Mouse (Mus musculus) liver, embryonic 12.5 days (tissue): ENCODE results near the gene Selenoi. TPM values are rescaled to one million over a fixed set of nuclear protein-coding genes. Genes with fewer than 3 reads are reported as not detected.
A peak's percentile ranks its signal among the peaks of the same experiment; 100 is the strongest.

Experiments
- ATAC-seq: fragments of 200-750 bp; cut with Nextera tagmentation; 2 replicates; pipeline ENCODE4 v1.8.0; 2017; ENCODE audit warnings: moderate number of reproducible peaks, mild to moderate bottlenecking, moderate library complexity
- H3K27ac ChIP-seq: fragments of 300-500 bp; sonication (generic); 2 replicates; pipeline ENCODE4 v1.5.1; 2016; ENCODE audit warnings: mild to moderate bottlenecking
- H3K27me3 ChIP-seq: fragments of 300-500 bp; sonication (generic); replicated peaks from 2 replicates; pipeline ENCODE4 v1.6.1; 2016; ENCODE audit warnings: mild to moderate bottlenecking, moderate library complexity
- H3K36me3 ChIP-seq: fragments of 300-500 bp; sonication (generic); 2 replicates; pipeline ENCODE4 v1.6.1; 2016; ENCODE audit warnings: mild to moderate bottlenecking, moderate library complexity
- H3K4me1 ChIP-seq: fragments of 300-500 bp; sonication (generic); 2 replicates; pipeline ENCODE4 v1.6.1; 2016
- H3K4me2 ChIP-seq: fragments of 300-500 bp; sonication (generic); 2 replicates; pipeline ENCODE4 v1.6.1; 2016; ENCODE audit warnings: mild to moderate bottlenecking, moderate library complexity
- H3K4me3 ChIP-seq: fragments of 300-500 bp; sonication (generic); 2 replicates; pipeline ENCODE4 v1.5.1; 2016; ENCODE audit warnings: mild to moderate bottlenecking, moderate library complexity
- H3K9ac ChIP-seq: fragments of 300-500 bp; sonication (generic); 2 replicates; pipeline ENCODE4 v1.6.1; 2016; ENCODE audit warnings: mild to moderate bottlenecking, moderate library complexity
- H3K9me3 ChIP-seq: fragments of 300-500 bp; sonication (generic); replicated peaks from 2 replicates; pipeline ENCODE4 v1.6.1; 2016; ENCODE audit warnings: mild to moderate bottlenecking, moderate library complexity
- WGBS: fragments of 180-500 bp; shearing (Covaris S2); methylation state at CpG from one replicate; pipeline ENCODE4 v1.1.7; 2016; ENCODE audit not compliant: insufficient replicate concordance; 5-methylcytosine and 5-hydroxymethylcytosine counted together
- polyA plus RNA-seq: library from polyadenylated mRNA; unstranded; fragments of >200 nt; fragmentation: Nextera tagmentation; extraction: Ambion mirVana; gene quantifications from 2 replicates; pipeline ENCODE4 v1.2.1, GENCODE M21; 2016

The Selenoi gene
- polyA plus RNA-seq, 1 experiment from 2014 or later: 22.0 TPM

DNA sequence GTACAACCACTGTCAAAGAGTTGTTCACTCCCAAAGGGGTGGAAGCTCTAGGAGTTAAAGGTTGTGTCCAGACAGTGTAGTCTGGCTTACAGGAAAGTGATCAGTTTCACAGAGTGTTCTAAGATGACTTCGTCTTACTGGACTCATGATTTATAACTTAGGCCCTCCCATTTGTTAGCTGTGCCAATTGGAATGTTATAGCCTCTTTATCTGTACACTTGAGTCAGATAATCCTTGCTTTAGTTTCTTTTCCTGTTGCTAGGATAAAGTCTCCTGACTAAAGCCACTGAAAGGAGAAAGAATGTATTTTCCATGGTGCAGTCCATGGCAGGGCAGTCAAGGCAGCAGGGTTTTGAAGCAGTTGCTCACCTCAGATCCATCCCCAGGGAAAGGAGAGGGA, 10.0 kb downstream of the Selenoi start:
- Histone ChIP-seq H3K36me3 (peaks cover 14% of the 10 kb centered on the region), H3K9ac (no peak overlapping the region), H3K4me3 (no peak overlapping the region), H3K9me3 (no peaks in the 10 kb centered on the region), H3K4me1 (peaks cover 65% of the 10 kb centered on the region), H3K27me3 (no peaks in the 10 kb centered on the region), H3K27ac (no peak overlapping the region), H3K4me2 (no peak overlapping the region)
- ATAC-seq: no peak
- 54% methylated on average over 1 of the region's 1 CpGs for WGBS

DNA sequence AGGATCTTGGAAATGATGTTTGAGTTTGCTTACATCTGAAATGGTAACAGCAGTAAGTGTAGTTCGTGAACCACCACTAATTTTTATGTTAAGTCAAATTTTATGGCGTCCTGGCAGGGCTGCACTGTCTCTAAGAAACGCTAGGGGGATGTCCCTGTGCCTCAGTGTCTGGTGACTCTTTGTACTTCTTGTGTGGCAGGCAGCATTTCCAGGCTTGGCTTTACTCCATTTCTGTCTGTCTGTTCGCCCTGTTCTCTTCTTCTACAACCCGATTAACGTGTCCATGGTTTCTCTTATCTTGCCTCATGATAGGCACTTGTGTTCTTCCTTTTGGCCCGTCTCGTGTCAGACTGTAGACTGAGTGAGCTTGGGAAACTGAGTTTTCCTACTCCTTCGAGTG, 11.4 kb downstream of the Selenoi start:
- peak overlapping the region; percentile 6; the same call in 1 of the 2 replicates for H3K4me2 ChIP-seq
- 36% methylated on average over 9 of the region's 9 CpGs for WGBS
- no peak for ATAC-seq

DNA sequence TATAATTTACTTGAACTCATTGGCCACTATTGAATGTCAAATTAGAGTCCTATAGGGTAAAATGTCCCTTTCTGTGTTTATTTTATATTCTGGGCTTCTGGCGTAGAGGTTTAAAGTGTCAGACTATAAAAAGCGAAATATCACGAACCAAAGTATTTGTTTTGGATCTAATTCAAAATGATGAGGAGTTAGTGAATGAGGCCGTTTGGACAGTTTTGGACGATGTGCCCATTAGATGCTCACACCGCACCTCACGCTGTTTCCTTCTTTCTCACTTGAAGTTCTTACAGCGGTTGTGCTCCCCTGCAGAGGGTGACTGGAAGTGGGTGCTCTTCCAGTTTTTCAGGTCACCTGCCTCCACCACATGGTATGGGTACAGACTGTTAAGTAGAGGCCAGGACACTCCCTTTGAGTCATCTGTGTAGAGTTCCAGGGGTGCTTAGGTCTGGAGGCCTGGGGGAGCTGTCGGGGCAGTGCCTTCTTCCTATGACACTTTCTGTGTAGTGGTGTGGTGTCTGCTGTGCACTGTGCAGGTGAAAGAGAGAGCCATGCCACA, 13.6 kb downstream of the Selenoi start:
- Histone ChIP-seq H3K4me1 (peaks cover 43% of the 10 kb centered on the region), H3K4me3 (no peak overlapping the region), H3K4me2 (no peak overlapping the region), H3K27me3 (no peaks in the 10 kb centered on the region), H3K9ac (no peak overlapping the region), H3K27ac (no peak overlapping the region), H3K36me3 (peaks cover 29% of the 10 kb centered on the region), H3K9me3 (no peaks in the 10 kb centered on the region)
- no peak for ATAC-seq
- WGBS: 84% methylated on average over 9 of the region's 9 CpGs

More for the DNA sequence above, 11.4 kb downstream of the Selenoi start:
- peaks cover 16% of the 10 kb centered on the region for H3K36me3 ChIP-seq
- H3K9ac ChIP-seq: no peak overlapping the region
- H3K4me1 ChIP-seq: peaks cover 54% of the 10 kb centered on the region
- no peaks in the 10 kb centered on the region for H3K27me3 ChIP-seq
- H3K4me3 ChIP-seq: no peak overlapping the region
- no peaks in the 10 kb centered on the region for H3K9me3 ChIP-seq
- H3K27ac ChIP-seq: no peak overlapping the region

DNA sequence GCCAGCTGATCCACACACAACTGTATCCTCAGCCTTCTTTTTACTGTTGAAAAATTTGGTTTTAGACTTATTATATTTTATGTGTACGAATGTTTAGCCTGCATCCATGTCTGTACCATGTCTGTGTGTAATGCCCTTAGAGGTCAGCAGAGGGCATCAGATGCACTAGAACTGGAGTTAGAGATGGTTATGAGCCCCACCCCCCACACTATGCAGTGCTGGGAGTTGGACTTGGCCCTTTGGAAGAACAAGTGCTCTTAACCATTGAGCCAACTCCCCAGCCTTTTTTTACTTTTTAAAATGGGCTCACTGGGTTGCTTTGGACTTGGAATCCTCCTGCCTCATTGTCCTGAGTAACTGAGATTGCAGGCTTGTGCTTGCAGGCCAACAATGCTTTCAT, 15.3 kb downstream of the Selenoi start:
- ATAC-seq: no peak
- H3K9me3 ChIP-seq: no peaks in the 10 kb centered on the region
- no peak overlapping the region for H3K27ac ChIP-seq
- H3K36me3 ChIP-seq: peaks cover 41% of the 10 kb centered on the region
- no peak overlapping the region for H3K4me3 ChIP-seq
- 94% methylated on average over 1 of the region's 1 CpGs for WGBS
- no peaks in the 10 kb centered on the region for H3K27me3 ChIP-seq
- H3K4me1 ChIP-seq: peaks cover 28% of the 10 kb centered on the region
- no peak overlapping the region for H3K9ac ChIP-seq
- no peak overlapping the region for H3K4me2 ChIP-seq

DNA sequence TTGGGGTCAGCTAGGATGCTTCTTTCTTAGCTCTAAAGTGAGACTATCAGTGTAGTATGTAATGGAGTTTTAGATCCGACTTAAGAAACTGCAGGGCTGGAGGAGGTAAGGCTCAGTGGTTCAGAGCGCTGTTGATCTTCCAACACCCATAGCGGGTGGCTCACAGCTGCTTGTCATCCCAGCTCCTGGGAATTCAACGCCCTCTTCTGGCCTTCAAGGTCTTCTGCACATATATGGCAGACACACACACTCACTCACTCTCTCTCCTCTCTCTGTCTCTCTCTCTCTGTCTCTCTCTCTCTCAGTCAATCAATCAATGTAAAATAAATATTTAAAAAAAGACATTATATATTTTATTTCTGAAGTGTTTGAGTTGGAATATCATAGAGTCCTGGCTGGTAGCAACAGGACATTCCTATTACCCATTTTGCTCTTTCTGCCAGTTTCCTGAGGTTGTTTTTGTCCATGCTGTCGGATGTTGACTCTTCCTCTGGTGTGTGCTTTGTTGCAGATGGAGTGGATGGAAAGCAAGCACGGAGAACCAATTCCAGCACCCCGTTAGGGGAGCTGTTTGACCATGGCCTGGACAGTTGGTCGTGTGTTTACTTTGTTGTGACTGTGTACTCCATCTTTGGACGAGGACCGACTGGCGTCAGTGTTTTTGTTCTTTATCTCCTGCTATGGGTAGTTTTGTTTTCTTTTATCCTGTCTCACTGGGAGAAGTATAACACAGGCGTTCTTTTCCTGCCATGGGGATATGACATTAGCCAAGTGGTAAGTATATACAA, 23.4 kb downstream of the Selenoi start:
- Histone ChIP-seq H3K4me3 (no peak overlapping the region), H3K4me1 (no peaks in the 10 kb centered on the region; the same call in 1 of the 2 replicates), H3K4me2 (no peak overlapping the region), H3K27me3 (no peaks in the 10 kb centered on the region), H3K36me3 (peaks cover 80% of the 10 kb centered on the region), H3K27ac (no peak overlapping the region), H3K9ac (no peak overlapping the region), H3K9me3 (no peaks in the 10 kb centered on the region)
- WGBS: 79% methylated on average over 12 of the region's 12 CpGs
- ATAC-seq: no peak

DNA sequence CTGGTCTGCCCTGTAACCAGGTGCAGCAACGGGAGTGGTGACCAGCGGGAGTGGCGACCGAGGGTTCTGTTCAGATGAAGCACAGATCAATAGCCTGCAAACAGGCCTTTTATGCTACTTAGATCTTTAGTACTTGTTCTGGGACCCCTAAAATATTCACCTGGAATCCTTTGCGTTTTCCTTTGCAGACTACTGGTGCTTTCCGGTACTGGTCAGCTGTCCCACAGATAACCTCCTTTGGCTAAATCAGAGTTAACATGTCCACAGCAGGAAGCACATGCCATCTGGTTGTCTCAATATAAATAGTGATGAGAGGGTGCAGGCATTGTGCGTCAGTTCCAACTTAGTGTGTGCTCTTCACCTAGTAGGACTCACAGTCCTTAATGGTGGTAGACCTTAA, 26.4 kb downstream of the Selenoi start:
- Histone ChIP-seq H3K4me2 (no peak overlapping the region), H3K27me3 (no peaks in the 10 kb centered on the region), H3K36me3 (peaks cover 85% of the 10 kb centered on the region), H3K9me3 (no peaks in the 10 kb centered on the region), H3K27ac (no peak overlapping the region), H3K4me3 (no peak overlapping the region), H3K9ac (no peak overlapping the region), H3K4me1 (no peaks in the 10 kb centered on the region; the same call in 1 of the 2 replicates)
- WGBS: 86% methylated on average over 7 of the region's 7 CpGs
- no peak for ATAC-seq

DNA sequence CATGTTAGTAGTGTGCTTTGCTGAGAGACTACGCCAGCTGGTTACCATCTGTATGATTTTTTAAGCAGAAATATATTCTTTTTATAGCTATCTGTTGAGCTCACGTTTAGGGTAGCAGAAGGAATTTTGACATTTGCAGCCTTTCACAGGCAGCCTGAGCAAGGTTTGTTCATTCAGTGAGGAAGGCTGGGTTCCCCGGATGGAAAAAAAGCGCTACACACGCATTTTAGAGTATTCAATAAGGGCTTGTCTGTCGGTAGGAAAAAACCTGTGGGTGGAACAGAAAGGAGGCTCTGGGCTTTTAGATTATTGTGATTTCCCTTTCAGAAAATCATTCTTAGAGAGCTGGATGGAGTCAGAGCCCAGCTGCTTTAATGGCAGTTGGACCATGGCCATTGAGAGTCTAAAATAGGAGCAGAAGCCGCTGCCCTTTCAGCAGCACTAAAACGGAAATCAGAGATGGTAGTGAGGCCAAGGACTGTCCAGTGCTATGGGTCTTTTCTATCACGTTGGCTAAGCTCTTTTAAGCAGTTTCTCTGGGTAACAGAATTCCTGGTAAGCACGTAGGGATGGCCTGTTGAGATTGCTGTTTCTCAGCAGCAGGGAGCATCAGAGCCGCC, 38.3 kb downstream of the Selenoi start:
- Histone ChIP-seq H3K4me1 (no peaks in the 10 kb centered on the region), H3K4me2 (no peak overlapping the region), H3K9me3 (no peaks in the 10 kb centered on the region), H3K9ac (no peak overlapping the region), H3K27ac (no peak overlapping the region), H3K4me3 (no peak overlapping the region), H3K27me3 (no peaks in the 10 kb centered on the region), H3K36me3 (peaks cover 41% of the 10 kb centered on the region)
- no peak for ATAC-seq
- 77% methylated on average over 11 of the region's 11 CpGs for WGBS

DNA sequence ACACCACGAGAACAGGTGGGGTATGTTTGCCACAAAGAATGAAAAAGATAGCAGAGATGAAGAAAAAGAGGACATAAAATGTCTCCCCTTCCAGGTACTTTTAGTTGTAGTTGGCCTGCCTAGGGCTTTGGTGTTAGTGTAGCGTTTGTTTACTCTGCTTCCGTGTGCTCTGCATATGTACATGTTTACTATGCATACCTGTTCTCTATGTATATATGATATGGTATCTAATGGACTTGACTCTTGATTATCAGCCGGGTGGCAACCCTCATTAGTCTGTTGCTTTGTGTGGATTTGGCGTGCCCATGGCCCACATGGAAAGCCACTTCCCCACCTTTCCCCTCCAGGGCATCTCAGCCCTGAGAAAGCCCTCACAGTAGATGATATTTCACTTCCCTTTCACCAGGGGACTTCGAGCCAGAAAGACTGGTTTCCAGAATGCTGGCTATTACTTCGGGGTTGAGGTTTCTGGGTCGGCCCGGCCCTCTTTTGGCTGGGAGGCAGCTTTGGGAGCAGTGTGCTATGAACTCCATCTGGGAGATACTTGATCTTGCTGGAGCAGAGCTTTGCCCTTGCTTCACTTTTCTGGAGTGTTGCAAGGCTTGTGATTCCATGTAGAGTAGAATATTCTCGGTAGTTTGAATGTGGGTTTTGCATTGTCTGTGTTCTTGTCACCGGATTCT, 39.4 kb downstream of the Selenoi start:
- no peak for ATAC-seq
- no peak overlapping the region for H3K9ac ChIP-seq
- H3K27me3 ChIP-seq: no peaks in the 10 kb centered on the region
- H3K4me3 ChIP-seq: no peak overlapping the region
- peaks cover 31% of the 10 kb centered on the region for H3K36me3 ChIP-seq
- 80% methylated on average over 11 of the region's 11 CpGs for WGBS
- no peaks in the 10 kb centered on the region for H3K9me3 ChIP-seq
- H3K4me1 ChIP-seq: no peaks in the 10 kb centered on the region
- no peak overlapping the region for H3K27ac ChIP-seq
- H3K4me2 ChIP-seq: no peak overlapping the region

DNA sequence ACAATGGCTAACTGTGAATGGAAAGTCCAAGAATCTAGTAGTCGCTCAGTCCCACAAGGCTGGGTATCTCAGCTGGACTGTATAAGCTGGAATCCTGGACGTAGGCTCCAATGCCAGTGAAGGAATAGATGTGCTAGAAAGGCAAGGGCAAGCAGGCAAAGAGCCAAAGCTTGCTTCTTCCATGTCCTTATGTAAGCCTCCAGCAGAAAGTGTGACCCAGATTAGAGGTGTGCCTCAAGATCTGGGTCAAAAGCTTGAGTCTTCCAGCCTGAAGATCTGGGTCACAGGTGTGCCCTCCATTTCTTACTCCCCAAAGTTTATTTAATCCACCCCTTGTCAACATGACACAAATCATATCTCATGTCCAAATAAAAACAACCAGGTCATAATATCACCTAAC, 44.0 kb downstream of the Selenoi start:
- 71% methylated on average over 2 of the region's 2 CpGs for WGBS
- Histone ChIP-seq H3K9me3 (no peaks in the 10 kb centered on the region), H3K9ac (no peak overlapping the region)

DNA sequence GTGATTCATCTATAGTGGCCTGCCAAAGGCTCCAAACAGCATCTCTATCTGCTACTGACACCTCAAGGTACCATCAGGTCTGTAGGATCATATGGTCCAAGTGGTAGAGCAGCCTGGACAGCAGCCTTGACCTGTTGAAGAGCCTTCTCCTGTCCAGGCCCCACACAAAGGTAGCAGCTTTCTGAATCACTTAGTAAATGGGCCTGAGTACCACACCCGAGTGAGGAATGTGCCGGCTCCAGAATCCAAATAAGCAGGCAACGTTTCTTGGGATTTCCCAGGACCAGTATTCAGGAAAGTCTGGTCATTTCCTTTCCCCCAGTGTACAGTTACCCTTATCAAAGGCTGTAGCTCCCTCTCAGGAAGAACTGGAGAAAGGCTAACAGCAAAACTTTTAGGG, 46.6 kb downstream of the Selenoi start:
- WGBS: 50% methylated on average over 3 of the region's 3 CpGs
- Histone ChIP-seq H3K9ac (no peak overlapping the region), H3K9me3 (no peaks in the 10 kb centered on the region), H3K27me3 (peaks cover 27% of the 10 kb centered on the region), H3K27ac (no peak overlapping the region), H3K4me1 (no peaks in the 10 kb centered on the region), H3K4me2 (no peak overlapping the region), H3K36me3 (no peaks in the 10 kb centered on the region), H3K4me3 (no peak overlapping the region)
- ATAC-seq: no peak

More for the DNA sequence above, 44.0 kb downstream of the Selenoi start:
- no peak for ATAC-seq
- Histone ChIP-seq H3K4me2 (no peak overlapping the region), H3K27ac (no peak overlapping the region), H3K27me3 (peaks cover 12% of the 10 kb centered on the region), H3K36me3 (0 out of 2 replicates have a peak, but pooled peaks cover under 1% of the 10 kb centered on the region), H3K4me3 (no peak overlapping the region), H3K4me1 (no peaks in the 10 kb centered on the region)

DNA sequence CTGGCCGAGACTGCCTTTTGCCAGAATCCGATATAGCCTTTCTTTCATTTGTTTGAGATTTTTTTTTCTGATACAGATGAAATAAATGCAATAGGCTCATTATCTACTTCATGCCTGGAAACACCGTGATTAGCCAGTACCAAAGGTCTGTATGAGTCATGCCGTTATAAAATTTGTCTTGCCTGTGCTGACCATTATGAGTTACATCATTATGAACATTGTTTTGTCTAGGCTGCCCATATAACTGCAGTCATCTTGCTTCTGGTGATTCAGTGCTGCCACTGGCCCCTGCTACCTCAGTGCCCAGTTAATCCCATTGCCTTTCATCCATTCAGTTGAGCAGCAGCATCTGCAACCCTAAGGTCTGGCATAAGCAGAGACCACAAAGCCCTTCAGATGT, 47.1 kb downstream of the Selenoi start:
- Histone ChIP-seq H3K9ac (no peak overlapping the region), H3K36me3 (no peaks in the 10 kb centered on the region), H3K9me3 (no peaks in the 10 kb centered on the region), H3K27me3 (peaks cover 27% of the 10 kb centered on the region), H3K4me2 (no peak overlapping the region), H3K27ac (no peak overlapping the region), H3K4me1 (no peaks in the 10 kb centered on the region), H3K4me3 (no peak overlapping the region)
- no peak for ATAC-seq
- 64% methylated on average over 4 of the region's 4 CpGs for WGBS

DNA sequence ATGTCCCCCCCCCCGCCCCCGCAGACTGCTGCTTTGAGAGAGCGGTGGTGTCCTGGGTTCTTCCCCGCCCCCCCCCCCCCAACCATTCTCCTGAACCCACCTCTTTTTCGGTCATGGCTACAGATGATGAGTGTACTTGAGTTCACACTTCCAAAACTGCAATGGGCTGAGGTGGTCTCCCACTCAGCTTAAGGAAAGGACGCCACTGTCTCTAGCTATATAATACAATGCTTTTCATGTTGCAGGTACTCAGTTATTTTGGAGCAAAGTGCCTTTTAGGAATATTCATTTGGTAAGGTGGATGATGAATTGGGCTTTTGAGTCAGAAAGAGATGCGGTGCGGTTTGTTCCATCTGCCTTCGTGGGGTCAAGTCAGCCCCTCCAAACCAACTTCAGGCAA, 48.5 kb downstream of the Selenoi start:
- Histone ChIP-seq H3K36me3 (no peaks in the 10 kb centered on the region), H3K27ac (no peak overlapping the region), H3K9ac (no peak overlapping the region), H3K4me2 (peak overlapping the region; percentile 41), H3K27me3 (peaks cover 27% of the 10 kb centered on the region), H3K9me3 (peaks cover 10% of the 10 kb centered on the region; the same call in 1 of the 2 replicates), H3K4me1 (no peaks in the 10 kb centered on the region), H3K4me3 (no peak overlapping the region)
- 35% methylated on average over 9 of the region's 9 CpGs for WGBS
- ATAC-seq: no peak
